Mouse (Mus musculus) liver, embryonic 14.5 days (tissue): ENCODE results near the gene Prl7c1.
"Not testable (repeated sequence)": the region's sequence is repeated elsewhere in the genome, so short reads cannot be mapped to it uniquely, and the experiment has no call there.

ENCODE experiments used
- CTCF ChIP-seq: IDR thresholded peaks from 2 replicates; pipeline ENCODE4 v1.5.1; 2016; ENCODE audit warnings: antibody characterized with exemption, low read depth, control low read depth
- EP300 ChIP-seq: IDR thresholded peaks from 2 replicates; pipeline ENCODE4 v1.6.1; 2016; ENCODE audit warnings: antibody characterized with exemption, low read depth

DNA sequence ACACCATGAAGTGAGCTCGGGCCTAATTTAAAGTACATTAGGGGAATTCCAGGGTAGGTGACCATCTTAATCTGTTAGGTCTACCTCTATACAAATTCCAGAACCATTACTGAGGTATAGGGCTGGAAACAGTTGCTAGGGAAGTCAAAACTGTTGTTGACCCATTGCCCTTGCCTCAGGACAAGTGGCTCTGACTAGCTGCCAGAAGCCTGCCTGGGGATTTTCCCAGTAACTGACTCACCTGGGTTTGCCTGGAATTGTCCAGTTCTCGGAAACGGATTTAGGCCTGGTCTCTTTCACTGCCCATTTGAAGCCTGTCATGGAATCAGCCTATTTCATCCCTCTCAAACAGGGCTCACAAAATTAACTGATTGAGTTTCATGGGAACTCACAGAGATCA is 55.5 kb downstream of the Prl7c1 start:
- TF ChIP-seq CTCF, EP300: not testable (repeated sequence)
